Mouse (Mus musculus): ENCODE results near the gene Zic3.

Zic3 gene

DNA sequence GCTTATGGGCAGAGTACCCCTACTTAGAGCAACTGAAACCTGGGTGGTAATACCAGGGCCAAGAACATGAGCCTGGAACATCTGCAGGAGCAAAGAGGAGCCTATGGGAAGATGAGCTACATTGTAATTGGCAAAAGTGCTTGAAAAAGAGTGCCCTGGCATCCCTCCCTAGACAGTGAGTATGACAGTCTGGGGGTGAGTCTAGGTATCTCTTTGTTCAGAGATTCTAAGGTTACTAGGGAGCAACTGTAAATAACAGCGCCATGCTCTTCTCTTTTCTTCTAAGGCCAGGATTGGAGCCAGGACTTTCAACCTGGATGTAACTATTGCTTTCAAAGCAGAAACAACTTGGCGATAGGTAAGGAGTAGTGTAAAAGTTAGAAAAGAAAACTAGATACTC is at the start of gene Zic3:
Gene Zic3, plus strand, starts transcription at position 301 of the 400 bp plus-strand sequence.
- no peak for DNase-seq (ENCODE audit: low spot score in 2 of 2)

DNA sequence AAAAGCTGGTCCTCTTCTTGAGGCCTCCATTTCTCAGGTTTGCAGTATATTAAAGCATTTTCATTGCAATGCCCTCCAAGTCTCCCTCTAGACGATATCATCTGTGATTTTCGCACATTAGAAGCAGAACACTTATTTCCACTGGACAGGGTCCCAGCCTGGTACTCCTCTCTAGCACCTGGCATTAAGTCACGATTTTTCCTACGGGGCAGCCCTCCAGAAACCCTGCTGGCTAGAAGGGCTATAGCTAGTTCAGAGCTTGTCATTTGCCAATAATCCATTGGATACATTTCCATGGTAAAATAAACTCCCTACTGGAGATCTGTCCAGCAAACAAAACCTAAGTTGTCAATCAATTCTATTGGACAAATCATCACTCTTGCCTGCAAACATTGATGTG is 40.1 kb upstream of the Zic3 start:
- no peak for DNase-seq (ENCODE audit: low spot score in 2 of 2)

DNA sequence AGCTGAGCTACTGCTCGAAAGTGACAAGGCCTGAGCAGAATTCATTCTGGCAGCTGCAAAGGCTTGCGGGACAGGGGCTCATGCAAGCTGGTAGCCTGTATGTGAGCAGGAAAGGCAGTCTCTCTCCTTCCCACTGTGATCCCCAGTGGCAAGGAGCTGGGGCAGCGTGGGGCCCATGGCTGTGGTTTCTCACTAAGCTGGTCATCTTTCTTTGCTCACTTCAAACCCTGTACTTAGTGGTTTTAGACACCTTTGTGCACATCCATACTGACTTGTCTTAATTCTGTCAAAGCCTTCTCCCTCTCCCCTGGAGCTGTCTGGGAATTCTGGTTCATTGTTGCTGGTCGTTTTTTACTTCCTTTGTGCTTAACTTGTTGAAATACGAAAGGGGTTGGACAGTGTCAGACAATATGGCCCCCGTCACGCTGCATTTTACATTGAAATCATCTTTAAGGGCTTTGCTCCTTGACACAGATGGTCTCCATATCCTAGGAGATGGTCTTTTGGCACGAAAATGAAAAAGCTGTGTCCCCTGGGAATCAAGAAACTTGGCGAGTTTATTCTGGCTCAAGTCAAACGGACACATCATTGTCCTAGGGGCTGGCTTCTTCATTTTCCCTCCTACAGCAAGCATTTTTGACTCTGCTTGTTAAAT is 34.9 kb upstream of the Zic3 start:
- DNase-seq (ENCODE audit: low spot score in 2 of 2): no peak

DNA sequence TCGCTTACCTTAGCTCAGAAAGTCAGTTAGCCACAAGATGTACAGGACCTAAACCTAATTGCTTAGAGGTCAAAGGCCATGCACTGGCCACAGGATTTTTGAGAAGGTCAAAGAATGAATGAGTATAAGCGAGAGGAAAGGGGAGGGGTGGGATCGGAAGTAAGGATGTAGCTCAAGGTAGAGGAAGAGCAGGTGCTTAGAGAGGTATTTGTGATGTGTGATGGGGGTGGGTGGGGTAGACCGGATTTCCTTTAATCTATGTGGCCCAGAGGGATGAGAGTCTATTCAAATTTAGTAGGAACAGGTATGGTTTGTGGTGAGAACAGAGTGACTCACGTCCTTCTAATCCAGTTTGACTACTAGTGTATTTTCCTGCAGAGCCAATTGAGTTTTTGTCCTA is 9.1 kb upstream of the Zic3 start:
- DNase-seq (ENCODE audit: low spot score in 2 of 2): no peak

DNA sequence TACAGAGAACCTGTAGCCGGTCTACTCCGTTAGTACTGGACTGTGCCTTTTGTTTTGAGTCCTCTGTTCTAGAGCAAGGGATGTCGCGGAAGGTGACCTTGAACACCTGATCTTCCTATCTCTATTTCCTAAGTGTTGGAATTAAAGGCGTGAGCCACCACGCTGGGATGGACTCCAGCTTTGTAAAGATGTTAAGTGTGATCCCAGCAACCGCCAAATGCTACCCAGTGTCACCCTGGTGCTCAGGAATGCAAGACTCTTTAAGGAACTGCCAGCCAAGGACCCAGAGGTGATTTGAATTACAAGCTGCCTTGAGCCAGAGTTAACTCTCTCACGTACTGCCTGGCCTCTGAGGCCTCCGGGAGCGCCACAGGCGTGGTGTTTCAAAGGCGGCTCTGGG is 8.4 kb upstream of the Zic3 start:
- DNase-seq (ENCODE audit: low spot score in 2 of 2): no peak

DNA sequence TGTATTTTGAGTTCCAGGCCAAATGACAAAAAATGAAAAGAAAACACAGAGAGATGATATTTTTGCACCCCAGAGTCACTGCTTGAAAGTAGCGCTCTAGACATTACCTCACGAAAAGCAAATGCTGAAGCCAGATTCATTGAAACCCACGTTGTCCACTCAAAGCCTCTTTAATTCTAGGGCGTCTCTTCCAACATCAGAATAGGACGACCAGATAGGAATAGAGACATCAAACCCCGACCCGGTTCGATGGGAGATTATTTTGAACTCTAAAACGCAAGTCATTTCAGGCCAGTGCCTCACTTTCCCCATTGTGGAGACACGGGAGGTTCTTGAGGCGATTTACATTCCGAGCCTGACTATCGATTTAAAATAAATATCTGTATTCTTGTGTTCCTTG is 7.7 kb upstream of the Zic3 start:
- no peak for DNase-seq (ENCODE audit: low spot score in 2 of 2)

DNA sequence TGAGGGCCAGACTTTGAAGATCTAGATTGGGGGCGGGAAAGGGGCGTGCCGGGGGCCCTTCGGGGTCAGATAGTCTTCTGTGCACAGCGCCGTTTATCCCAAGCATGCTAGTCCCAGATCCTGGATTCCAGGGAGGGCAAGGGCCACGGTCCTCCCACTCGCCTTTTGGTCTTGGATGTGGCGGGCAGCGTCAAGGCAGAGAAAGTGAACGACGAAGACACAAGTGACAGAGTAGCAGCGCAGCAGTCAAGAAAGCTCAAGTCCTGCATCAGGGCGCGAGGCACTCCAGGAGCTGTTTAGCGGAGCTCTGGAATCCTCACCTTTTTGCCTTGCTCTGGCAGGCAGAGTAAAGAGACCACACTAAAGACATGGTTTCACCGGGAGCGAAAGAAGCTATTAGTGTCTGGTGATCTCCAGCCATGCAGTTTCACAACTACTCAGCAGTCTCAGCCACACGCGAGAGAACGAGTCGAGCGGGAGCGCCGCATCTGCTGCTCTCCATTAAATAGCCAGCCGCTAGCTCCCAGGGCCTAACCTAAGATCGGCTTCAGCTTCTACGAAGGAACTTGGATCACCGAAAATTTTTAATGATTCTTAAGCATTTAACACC is 7.1 kb upstream of the Zic3 start:
- no peak for DNase-seq (ENCODE audit: low spot score in 2 of 2)

DNA sequence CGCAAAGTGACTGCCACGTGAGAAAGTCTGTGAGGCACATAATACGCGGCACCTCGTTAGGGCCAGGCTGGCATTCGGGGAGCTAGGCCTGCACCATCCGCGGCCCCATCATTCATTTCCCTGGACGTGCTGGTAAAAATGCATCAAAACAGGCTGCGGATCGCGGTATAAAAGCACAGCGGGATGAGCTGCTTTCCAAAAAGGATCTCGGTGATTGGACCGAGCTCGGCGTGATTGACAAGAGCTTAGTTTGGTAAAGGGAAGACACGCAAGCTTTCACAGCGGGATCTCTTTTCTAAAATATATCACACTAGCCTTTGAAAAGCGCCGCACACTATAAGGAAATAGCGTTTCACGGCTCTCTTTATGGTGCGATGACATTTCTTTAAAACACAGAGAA is 3.8 kb upstream of the Zic3 start:
- no peak for DNase-seq (ENCODE audit: low spot score in 2 of 2)

DNA sequence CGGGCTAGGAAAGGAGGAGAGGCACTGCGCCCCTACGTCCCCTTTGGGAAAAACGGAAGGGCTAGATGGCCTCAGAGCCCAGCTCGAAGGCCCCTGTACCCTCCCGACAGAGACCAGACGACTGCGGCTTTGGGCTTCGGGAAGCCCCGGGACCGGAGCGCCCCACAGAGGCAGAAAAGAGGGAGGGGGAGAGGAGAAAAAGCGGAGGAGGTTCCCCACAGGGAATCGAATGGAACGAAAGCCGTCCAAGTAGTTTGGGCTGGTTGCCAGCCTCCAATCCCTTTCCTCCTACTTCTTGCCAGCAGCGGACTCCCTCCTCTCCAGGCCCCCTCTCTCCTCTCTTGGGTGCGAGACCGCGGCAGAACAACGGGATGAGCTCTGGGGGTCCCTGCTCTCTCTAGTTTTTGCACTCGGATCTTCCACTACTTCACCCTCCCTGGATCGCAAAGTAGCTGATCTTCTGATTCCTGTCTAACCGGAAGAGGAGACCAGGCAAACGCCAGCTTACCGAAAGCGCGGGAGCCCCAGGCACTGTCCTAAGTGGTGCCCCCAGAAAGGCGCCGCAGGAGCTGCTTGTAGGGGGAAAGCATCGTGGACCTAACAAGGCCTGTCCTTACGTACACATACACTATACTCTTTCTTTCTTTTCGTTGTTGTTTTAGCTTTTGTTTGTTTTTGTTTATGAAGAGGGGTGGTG is 3.1 kb upstream of the Zic3 start:
- DNase-seq (ENCODE audit: low spot score in 2 of 2): no peak

DNA sequence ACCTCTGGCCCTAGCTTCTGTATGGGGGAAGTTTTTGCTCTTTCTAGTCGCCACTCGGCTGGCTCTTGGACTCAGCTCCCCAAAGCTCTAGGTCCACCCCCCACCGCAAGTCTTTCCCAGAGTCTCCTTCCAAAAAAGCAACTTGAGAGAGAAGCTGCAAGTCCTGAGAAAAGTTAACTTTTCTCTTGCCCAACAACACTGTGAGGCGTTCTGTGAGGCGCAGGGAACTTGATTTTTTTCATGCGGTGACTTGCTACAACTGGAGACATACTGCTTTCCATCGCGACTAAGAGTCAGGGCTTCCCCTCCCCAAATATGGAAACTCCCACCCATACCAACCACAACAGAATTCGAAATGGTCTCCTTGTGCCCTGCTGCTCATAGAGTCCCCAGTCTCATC is 5.1 kb downstream of the Zic3 start:
- no peak for DNase-seq (ENCODE audit: low spot score in 2 of 2)

DNA sequence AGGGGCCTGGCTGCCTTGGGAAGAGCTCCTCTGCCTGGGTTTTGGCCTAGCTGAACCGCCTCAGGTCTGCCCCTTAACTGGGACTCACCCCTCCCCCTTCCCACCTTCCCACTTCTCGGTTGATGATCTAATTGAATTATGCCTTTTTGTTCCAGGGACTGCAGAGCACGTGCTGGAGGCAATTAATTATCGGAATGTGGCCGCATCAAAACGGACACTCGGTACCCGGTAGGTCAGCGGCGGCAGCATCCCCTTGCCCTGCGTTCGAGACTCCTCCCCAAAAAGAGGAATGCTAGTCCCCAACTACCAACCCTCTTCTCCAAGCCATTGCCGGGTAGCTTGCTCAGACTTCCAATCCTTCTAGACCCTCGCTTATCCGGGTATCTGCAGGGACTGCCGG is 5.6 kb downstream of the Zic3 start:
- DNase-seq (ENCODE audit: low spot score in 2 of 2): no peak

DNA sequence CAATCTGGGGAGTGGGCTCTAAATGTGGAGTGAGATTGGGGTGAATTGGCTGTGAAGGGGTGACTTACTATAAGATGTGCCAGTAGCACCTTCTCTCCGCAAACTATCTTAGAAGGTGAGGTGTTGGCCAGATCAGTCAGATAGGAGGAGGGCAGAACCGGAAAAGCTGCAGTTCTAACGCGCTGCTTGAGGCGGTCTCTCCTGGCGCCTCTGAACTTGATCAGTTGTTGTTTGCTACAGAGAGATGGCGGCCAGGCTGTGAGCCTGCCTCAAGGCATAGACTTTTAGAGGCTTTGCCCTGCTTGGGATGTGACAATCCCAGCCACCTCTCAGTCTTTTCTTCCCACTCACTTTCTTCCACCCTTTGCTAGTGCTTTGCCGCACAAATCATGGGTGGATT is 6.4 kb downstream of the Zic3 start:
- DNase-seq (ENCODE audit: low spot score in 2 of 2): no peak

DNA sequence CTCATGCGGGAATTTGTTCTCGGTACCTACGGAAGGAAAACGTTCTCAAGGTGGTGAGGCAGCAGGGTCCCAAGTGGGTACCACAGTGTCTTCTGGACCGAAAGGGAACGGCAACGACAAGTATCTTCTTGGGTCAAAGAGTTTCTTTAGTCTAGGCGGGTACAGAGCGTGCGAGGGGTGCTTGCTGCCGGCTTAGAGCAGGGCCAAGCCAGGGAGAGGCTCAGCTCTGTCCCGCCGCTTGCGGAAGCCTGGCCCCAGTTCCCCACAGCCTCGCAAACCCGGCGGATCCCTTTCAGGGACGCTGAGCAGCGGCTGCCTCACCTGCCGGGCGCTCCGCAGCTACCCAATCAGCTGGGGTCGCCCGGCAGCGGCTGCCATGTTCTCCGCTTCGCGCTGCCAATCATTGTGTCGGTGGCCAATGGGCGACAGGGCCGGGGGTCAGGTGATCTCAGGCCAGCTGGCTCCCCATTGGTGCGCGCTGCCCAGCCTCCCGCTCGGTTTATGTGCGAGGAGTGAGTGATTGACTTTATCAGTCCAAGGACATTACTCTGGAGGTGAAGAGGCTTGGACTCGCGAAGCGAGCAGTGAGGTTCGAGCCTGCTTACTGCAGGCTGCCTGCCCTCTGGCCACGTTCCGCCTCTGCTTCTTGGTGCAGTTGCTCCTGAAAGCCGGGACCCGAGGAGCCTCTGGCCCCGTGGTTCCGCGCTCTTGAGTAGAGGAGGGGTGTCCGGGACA is 7.8 kb downstream of the Zic3 start:
- no peak for DNase-seq (ENCODE audit: low spot score in 2 of 2)

DNA sequence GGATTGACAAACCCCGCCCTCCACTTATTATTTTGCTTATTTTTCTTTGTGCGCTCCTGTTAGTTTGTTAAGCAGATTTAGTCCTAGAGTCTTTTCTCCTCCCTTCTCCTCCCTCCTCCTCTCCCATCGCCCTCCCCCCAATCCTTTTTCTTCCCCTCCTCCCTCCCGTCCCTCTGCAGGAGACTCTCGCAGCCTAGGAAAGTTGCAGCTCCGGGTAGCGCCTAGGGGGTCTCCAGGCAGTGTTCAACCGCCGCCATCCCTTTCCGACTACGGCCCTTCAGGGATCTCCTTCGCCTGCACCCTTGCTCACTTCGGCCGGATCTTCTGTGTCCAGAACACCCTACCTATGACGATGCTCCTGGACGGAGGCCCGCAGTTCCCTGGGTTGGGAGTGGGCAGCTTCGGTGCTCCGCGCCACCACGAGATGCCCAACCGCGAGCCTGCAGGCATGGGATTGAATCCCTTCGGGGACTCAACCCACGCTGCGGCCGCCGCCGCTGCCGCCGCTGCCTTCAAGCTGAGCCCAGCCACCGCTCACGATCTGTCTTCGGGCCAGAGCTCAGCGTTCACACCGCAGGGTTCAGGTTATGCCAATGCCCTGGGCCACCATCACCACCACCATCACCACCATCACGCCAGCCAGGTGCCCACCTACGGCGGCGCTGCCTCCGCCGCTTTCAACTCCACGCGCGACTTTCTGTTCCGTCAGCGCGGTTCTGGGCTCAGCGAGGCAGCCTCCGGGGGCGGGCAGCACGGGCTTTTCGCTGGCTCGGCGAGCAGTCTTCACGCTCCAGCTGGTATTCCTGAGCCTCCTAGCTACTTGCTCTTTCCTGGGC is 8.6 kb downstream of the Zic3 start:
- DNase-seq (ENCODE audit: low spot score in 2 of 2): no peak

DNA sequence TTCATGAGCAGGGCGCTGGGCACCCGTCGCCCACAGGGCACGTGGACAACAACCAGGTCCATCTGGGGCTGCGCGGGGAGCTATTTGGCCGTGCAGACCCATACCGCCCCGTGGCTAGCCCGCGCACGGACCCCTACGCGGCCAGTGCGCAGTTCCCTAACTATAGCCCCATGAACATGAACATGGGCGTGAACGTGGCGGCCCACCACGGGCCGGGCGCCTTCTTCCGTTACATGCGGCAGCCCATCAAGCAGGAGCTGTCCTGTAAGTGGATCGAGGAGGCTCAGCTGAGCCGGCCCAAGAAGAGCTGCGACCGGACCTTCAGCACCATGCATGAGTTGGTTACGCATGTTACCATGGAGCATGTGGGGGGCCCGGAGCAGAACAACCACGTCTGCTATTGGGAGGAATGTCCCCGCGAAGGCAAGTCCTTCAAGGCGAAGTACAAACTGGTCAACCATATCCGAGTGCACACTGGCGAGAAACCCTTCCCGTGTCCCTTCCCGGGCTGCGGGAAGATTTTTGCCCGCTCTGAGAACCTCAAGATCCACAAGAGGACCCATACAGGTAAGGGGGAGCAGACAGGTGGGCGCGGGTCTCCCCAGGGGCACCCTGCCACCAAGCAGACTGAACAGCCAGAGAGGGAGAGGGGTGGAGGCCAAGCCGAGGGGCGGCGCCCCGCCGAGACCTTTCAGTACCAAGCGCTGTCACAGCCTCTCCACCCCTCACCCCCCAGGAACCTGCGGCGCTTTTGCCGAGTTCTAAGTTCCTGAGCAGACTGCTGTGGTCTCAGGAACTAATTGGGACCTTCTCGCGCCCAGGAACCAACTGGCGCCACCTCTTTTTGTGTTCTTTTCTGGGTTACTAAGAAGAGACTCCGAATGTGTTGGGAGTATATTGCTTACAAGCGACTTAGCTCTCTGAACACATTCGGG is 9.4 kb downstream of the Zic3 start:
- no peak for DNase-seq (ENCODE audit: low spot score in 2 of 2)

DNA sequence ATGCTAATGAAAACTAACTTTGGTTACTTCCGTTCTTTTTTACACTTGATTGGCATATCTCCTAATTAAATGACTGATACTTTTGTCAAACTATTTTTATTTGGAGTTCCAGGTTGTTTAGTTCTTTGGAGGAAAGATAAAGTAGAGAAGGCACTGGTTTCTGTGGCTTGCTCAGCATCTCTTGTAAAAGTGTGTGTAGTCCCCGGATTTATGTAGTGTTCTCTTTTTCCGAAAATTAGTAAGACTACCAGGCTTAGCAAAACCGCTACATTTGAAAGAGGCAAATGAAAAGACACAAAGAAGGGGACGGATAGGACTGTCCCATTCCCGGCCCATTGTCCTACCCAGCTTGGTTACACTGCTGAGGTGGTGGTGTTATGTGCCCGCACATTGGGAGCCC is 10.1 kb downstream of the Zic3 start:
- DNase-seq (ENCODE audit: low spot score in 2 of 2): no peak

DNA sequence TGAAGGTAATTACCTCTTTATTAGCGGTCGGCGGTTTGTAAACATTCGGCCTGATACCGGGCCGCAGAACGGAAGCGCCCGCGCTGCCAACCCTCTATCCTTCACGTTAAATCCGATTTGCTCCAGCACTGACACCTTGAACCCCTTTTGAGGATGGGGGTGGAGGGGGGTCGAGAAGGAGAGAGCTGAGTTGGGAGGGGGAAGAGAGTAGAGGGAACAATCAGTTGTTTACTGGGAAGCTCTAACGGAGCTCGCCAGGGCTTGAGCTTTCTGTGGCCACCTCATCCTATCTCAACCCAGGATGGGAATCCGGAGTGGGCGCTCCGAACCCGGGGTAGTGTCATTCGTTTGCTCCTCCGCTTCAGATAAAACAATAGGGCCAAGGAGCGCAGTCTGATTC is 11.0 kb downstream of the Zic3 start:
- no peak for DNase-seq (ENCODE audit: low spot score in 2 of 2)

DNA sequence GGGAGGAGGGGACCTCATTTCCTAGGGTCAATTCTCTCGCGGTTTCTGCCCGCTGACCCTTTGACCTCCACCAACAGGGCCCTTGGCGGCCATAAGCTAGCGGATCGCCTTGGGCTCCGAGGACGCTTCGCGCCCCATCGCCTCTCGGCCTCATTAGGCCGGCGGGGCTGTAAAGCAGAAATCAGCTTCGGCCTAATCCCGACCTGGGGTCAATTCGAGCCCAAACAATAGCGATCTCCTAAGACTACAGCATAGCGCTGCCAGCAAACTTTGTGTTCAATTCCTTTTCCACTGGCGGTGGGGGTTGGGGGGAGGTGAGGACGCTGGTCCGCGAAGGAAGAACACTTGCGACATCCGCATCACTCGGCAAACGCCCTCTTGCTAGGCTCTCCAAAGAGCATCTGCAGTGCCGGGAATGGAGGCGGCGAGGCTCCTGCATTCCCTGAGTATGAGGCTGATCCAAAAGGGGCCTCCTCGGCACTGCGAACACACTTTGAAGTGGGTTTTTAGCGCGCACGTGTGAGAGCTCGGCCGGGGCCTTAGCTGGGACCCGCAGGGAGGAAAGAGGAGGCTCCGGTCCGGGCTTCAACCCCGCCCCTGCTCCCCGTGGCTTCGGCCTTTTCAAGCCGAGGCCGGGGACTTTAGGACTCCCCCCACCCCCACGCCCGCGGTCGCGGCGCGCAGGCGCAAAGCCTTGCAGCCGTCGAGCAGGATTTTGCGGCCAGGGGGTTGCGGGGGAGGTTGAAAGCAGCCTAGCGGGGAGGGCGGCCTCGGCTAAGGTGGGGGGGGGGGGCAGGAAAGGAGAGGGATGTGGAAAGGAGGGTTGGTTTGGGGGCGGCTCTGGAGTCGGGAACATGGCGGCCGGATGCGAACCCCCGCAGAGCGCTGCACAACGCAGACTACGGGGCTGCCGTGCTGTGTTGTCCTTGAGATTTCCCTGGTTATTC is 15.8 kb downstream of the Zic3 start:
- no peak for DNase-seq (ENCODE audit: low spot score in 2 of 2)

DNA sequence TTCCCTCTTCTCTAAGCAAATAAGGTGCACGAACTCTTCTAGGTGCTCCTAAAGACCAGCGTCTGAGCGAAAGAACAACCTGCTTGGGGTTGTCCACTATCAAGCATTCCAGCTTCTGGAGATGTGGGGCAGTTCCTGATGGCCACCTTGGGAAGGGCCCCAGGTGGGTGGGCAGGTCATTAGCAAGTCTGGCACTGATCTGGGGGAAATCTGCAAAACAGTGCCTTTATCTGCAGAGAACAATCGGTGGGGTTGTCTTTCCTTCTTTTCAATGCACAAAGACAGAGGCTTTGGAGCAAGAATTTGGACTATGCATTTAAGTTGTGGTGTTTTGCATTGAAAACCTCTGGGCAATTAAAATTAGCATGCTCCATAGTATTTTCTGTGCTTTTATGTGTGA is 17.2 kb downstream of the Zic3 start:
- no peak for DNase-seq (ENCODE audit: low spot score in 2 of 2)

DNA sequence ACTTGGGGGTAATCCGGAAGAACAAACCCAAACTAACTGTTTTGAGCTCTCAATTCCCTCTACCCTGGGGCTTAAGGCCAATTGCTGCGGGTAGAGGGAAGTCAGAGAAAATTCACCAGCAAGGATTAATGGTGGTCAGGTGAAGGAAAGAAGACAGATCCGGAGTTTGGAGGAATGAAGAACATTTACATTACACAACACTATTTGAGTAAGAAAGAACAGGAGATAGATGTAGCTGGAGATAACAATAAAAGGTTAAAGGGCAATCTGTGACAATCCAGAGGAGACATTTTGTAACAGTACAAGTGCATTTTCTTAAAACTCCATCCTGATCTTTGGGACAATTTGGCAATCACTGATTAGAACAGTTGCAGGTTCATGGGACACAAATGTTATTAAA is 19.4 kb downstream of the Zic3 start:
- DNase-seq (ENCODE audit: low spot score in 2 of 2): no peak
